Mouse (Mus musculus): ENCODE data around the gene Fgfr2. TPM values are rescaled to one million over a fixed set of nuclear protein-coding genes. Genes with fewer than 3 reads are reported as not detected.

The Fgfr2 gene
- polyA plus RNA-seq, 1 experiment, result 52.3 TPM

DNA sequence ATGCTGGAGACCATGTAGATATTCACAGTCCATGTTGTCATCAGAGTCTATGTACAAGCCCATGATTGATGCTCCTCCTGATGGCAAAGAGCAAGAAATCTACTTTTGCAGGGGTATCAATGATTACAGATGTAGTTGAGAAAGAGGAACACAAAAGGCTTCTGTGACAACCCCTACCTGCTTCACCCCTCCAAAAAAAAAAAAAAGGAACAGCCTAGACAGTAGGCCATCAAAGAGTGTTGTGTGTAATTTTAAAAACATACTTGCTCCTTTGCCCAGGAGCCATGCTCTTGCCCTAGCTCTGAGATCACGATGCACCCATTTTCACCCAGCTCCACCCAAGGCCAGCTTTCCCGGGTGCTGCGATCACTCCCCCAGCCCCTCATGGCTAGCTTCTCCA lies 626.0 kb downstream of the Fgfr2 start:
- no peak for DNase-seq (ENCODE audit: low read depth)
- TF ChIP-seq POLR2A (IDR thresholded peaks at IDR 0.05; ENCODE audit: borderline replicate concordance, extremely low read depth, insufficient read depth, insufficient read length, poor library complexity, severe bottlenecking), result no peak
- TF ChIP-seq CTCF (IDR thresholded peaks at IDR 0.05; ENCODE audit: borderline replicate concordance, extremely low read depth, insufficient read depth, insufficient read length), result no peak

DNA sequence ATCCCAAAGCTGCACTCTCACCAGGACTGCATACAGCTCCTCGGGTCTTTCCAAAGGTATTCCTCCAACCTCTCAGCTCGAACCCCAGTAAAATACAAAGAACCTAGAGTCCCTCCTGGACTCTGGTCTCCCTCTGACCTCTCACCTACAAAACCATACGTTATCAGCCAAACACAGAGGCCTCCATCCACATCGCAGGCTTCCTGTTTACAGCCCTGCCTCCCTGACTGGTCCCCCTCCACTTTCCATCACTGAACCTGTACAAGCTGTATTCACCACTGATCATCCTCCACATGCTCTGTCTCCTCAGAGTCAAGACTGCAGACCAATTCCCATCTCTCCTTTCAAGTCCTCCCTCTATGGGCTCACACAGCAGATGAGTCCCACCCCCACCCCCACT lies 628.9 kb downstream of the Fgfr2 start:
- no peak for DNase-seq (ENCODE audit: low read depth)
- TF ChIP-seq POLR2A (IDR thresholded peaks at IDR 0.05; ENCODE audit: borderline replicate concordance, extremely low read depth, insufficient read depth, insufficient read length, poor library complexity, severe bottlenecking) (no peak), CTCF (IDR thresholded peaks at IDR 0.05; ENCODE audit: borderline replicate concordance, extremely low read depth, insufficient read depth, insufficient read length) (no peak)

DNA sequence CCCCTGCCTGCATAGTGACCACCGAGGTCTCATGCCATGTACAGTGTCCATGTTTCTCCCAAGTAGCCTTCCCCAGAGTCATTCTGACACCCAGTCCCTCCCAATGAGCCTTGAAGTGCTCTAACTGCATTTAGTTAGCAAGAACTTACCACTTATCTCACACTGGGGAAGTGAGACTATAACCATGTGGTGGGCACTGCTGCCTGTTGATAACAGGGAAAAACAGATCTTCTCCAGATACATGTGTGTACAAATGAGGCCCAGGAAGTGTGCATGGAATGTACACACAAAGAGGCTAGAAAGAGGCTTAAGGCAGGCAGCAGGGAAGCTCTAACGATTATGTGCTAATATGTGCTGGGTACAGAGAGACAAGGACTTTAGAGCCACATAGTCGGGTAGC lies 629.5 kb downstream of the Fgfr2 start:
- DNase-seq (ENCODE audit: low read depth), result no peak
- no peak for TF ChIP-seq POLR2A (IDR thresholded peaks at IDR 0.05; ENCODE audit: borderline replicate concordance, extremely low read depth, insufficient read depth, insufficient read length, poor library complexity, severe bottlenecking)
- no peak for TF ChIP-seq CTCF (IDR thresholded peaks at IDR 0.05; ENCODE audit: borderline replicate concordance, extremely low read depth, insufficient read depth, insufficient read length)

DNA sequence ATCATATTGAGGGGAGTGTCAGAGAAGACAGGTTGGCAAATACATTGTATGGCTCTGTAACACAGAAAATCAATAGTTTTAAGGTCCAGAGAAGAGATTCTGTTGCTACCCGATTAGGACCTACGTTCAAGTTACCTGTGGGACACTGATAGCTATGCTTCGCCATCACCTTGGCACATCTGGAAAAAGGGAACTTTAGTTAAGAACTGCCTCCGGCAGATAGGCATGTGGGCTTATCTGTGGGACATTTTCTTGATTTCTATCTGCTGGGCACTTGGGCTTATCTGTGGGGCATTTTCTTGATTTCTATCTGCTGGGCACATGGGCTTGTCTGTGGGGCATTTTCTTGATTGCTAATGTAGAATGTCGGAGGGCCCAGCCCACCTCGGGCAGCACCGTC lies 631.2 kb downstream of the Fgfr2 start:
- no peak for TF ChIP-seq CTCF (IDR thresholded peaks at IDR 0.05; ENCODE audit: borderline replicate concordance, extremely low read depth, insufficient read depth, insufficient read length)
- no peak for TF ChIP-seq POLR2A (IDR thresholded peaks at IDR 0.05; ENCODE audit: borderline replicate concordance, extremely low read depth, insufficient read depth, insufficient read length, poor library complexity, severe bottlenecking)
- DNase-seq (ENCODE audit: low read depth), result no peak

DNA sequence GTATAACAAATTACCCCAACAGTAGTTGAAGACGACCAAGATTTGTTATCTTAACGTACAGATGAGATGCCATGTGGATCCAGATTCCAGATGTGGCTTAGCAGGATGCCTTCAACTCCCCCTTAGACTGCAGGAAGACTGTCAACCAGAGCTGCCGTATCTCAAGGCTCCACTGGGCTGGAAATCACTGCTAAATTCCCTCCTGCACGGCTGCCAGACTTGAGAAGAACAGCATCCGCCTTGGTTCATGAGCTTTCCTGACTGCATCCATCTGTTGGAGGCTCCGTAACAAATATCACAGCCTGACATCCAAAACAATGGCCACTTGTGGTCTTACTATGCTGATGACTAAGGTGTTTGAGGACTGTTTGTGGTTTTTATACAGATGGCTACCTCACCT lies 635.8 kb downstream of the Fgfr2 start:
- TF ChIP-seq POLR2A (IDR thresholded peaks at IDR 0.05; ENCODE audit: borderline replicate concordance, extremely low read depth, insufficient read depth, insufficient read length, poor library complexity, severe bottlenecking) (no peak), CTCF (IDR thresholded peaks at IDR 0.05; ENCODE audit: borderline replicate concordance, extremely low read depth, insufficient read depth, insufficient read length) (no peak)
- DNase-seq (ENCODE audit: low read depth), result no peak

DNA sequence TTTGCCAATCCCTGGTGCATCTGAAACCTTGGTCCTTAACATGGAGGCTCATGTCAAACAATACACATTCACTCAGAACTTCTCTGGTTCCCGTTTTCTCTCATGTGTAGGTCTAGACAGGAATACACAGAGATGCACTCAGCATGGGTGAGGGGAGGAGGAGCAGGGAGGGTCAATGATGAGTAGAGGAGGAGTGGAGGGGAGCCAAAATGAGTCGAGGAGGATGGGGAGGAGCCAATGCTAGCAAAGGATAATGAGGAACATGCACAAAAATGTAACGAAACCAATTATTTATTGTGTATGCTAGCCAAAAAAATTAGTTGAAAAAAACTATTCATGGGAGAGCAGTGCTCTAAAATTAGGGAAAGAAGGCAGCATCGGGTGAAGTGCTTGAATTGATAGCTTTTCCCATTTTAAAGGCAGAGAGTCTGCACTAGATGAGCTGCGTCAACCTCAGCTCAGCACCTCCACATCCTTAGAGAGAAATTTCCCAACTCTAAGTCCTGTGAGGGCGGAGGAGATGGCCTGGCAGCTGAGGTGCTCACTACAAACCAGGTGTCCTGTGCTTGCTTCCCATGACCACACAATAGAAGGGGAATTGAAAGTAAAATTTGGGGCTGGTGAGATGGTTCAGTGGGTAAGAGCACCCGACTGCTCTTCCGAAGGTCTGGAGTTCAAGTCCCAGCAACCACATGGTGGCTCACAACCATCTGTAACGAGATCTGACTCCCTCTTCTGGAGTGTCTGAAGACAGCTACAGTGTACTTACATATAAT lies 636.6 kb downstream of the Fgfr2 start:
- DNase-seq (ENCODE audit: low read depth), result no peak
- no peak for TF ChIP-seq CTCF (IDR thresholded peaks at IDR 0.05; ENCODE audit: borderline replicate concordance, extremely low read depth, insufficient read depth, insufficient read length)
- no peak for TF ChIP-seq POLR2A (IDR thresholded peaks at IDR 0.05; ENCODE audit: borderline replicate concordance, extremely low read depth, insufficient read depth, insufficient read length, poor library complexity, severe bottlenecking)

DNA sequence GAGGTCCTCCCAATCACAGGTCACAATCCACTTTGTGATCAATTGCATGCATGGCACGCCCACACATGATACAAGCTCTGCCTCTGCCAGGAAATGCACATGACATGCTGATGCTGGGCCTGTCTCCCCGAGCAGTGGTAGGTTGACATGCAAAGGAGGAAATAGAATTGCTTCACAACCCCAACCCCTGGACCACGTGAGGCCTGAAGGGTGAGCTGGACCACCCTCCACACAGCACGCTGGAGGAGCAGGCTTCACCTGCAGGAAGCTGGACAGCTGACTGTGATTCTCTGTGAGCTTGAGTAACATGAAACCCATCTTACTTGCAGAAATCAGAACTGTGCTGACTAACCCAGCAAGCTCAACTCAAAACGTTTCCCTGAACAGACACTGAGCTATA lies 638.7 kb downstream of the Fgfr2 start:
- TF ChIP-seq CTCF (IDR thresholded peaks at IDR 0.05; ENCODE audit: borderline replicate concordance, extremely low read depth, insufficient read depth, insufficient read length) (no peak), POLR2A (IDR thresholded peaks at IDR 0.05; ENCODE audit: borderline replicate concordance, extremely low read depth, insufficient read depth, insufficient read length, poor library complexity, severe bottlenecking) (no peak)
- DNase-seq (ENCODE audit: low read depth), result no peak

DNA sequence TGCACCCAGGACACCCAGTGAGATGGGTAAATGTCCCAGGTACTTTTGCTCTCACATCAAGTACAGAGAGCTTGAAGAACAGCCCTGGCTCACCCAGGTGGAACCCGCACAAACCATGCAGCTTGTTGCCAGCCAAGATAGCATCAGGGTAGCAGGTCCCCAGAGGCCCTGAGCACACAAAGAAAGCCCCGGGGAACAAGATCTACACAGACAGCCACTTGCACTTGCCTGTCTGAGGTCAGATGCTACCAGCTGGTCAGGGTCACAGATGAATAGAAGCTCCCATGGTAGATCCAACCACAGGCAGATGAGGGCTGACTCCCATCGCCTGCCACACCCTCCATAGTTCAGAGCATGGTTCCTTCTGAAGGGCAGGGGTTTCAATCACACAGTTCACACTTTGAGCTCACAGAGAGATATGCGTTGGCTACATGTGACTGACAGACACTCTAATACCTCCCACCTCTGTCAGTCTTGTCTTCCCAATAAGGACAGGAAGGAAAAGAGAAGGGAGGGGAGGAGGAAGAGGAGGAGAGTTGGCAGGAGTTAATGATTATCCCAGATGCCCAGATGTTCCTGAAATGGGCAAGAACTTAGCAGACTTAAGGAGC lies 642.3 kb downstream of the Fgfr2 start:
- no peak for TF ChIP-seq CTCF (IDR thresholded peaks at IDR 0.05; ENCODE audit: borderline replicate concordance, extremely low read depth, insufficient read depth, insufficient read length)
- TF ChIP-seq POLR2A (IDR thresholded peaks at IDR 0.05; ENCODE audit: borderline replicate concordance, extremely low read depth, insufficient read depth, insufficient read length, poor library complexity, severe bottlenecking), result no peak
- no peak for DNase-seq (ENCODE audit: low read depth)

DNA sequence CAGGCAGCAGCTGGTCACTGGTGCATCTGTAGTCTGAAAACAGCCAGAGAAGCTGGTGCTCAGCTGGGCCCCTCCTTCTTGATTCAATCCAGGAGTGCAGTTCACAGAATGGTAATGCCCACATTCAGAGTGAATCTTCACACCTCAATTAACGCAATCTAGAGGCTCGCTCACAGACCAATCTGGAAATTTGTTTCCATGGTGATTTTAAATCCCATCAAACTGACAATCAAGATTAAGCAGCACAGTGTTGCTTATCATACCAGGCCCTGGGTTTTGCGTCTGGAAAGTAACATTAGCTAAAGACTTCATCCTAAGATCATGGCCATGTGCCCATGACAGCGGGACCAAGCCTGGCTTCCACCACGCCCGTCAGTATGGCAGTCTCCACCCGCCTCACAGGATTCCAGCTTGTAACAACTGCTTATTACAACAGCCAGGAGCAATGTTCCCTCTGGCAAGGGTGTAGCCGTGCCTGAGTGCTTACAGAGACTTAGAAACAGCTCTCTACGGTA lies 644.8 kb downstream of the Fgfr2 start:
- TF ChIP-seq POLR2A (IDR thresholded peaks at IDR 0.05; ENCODE audit: borderline replicate concordance, extremely low read depth, insufficient read depth, insufficient read length, poor library complexity, severe bottlenecking) (no peak), CTCF (IDR thresholded peaks at IDR 0.05; ENCODE audit: borderline replicate concordance, extremely low read depth, insufficient read depth, insufficient read length) (no peak)

DNA sequence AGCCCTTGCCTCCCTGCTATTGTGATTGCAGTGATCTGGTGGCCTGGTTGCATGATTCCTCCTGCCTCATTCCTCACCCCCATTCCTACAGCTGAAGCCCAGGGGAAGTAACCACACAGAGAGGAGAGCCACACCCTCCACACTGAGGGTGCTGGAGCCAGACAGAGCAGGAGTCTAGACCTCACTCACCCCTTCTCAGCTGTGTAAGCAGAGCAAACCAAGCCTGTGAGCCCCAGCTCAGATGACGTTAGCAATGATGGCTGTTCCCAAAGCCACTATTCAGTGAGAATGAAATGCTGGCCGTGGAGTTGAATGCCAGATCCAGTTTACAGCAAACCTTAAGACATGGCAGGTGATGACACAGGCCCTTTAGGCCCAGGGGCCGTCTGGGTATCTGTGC lies 645.4 kb downstream of the Fgfr2 start:
- DNase-seq (ENCODE audit: low read depth), result no peak
- TF ChIP-seq POLR2A (IDR thresholded peaks at IDR 0.05; ENCODE audit: borderline replicate concordance, extremely low read depth, insufficient read depth, insufficient read length, poor library complexity, severe bottlenecking), result no peak
- TF ChIP-seq CTCF (IDR thresholded peaks at IDR 0.05; ENCODE audit: borderline replicate concordance, extremely low read depth, insufficient read depth, insufficient read length), result no peak

More for the DNA sequence above, 644.8 kb downstream of the Fgfr2 start:
- DNase-seq (ENCODE audit: low read depth), result peak; percentile 79

DNA sequence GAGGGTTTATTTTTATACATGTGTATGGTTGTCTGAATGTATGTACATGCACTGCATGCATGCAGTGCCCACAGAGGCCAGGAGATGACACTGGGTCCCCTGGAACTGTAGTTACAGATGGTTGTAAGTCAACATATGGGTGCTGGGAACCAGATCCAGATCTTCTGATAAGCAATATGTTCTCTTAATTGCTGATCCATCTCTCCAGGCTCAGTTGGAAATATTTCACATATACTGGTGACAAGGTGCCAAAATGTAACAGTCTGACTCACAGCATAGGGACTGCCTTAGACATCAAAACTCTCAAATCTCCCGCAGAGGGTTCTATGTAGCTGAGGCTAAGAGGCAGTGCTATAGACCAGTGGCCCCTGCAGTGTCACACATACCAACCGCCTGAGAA lies 646.7 kb downstream of the Fgfr2 start:
- DNase-seq (ENCODE audit: low read depth), result peak; percentile 53
- TF ChIP-seq CTCF (IDR thresholded peaks at IDR 0.05; ENCODE audit: borderline replicate concordance, extremely low read depth, insufficient read depth, insufficient read length), result no peak
- TF ChIP-seq POLR2A (IDR thresholded peaks at IDR 0.05; ENCODE audit: borderline replicate concordance, extremely low read depth, insufficient read depth, insufficient read length, poor library complexity, severe bottlenecking), result no peak

DNA sequence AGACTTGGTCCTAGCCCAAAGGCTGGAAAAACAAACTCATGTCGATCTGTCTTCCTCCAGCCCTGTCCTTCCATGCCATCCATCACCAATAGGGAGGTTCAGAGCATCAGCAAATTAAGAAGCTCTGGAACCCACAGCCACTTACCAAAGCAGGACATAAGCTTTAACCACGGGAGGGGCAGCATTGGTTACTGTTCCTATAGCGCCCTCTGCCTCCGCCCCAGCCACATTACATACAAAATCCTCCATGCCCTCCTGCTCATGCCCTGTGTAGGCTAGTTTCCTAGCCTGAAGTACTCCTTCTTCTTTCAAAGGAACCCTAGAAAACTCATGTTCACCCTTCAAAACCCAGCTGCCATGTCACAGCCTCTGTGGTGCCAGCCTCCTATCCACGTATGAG lies 648.1 kb downstream of the Fgfr2 start:
- TF ChIP-seq POLR2A (IDR thresholded peaks at IDR 0.05; ENCODE audit: borderline replicate concordance, extremely low read depth, insufficient read depth, insufficient read length, poor library complexity, severe bottlenecking) (no peak), CTCF (IDR thresholded peaks at IDR 0.05; ENCODE audit: borderline replicate concordance, extremely low read depth, insufficient read depth, insufficient read length) (peak; percentile 59)
- DNase-seq (ENCODE audit: low read depth), result peak; percentile 49

Data from brain, embryonic 14.5 days (tissue).